Mouse (Mus musculus): ENCODE measurements around the gene Gucy2g. TPM values are rescaled to one million over a fixed set of nuclear protein-coding genes. Genes with fewer than 3 reads are reported as not detected.
"Not testable (repeated sequence)": the region's sequence is repeated elsewhere in the genome, so short reads cannot be mapped to it uniquely, and the experiment has no call there.

Gene Gucy2g
- total and polyA plus RNA-seq, 3 experiments = 0.11 TPM; not detected in 2

- Histone ChIP-seq H3K36me3 (replicated peaks) (no peaks in the 10 kb centered on the region), H3K9me3 (replicated peaks) (no peaks in the 10 kb centered on the region), H3K27me3 (ENCODE audit: insufficient read depth, low read length) (peaks cover 6% of the 10 kb centered on the region; the same call in 1 of the 2 replicates), H3K4me3 (ENCODE audit: low read depth, low read length) (no peak overlapping the region), H3K4me1 (ENCODE audit: insufficient read depth, low read depth, low read length) (no peaks in the 10 kb centered on the region)
- TF ChIP-seq CTCF (IDR thresholded peaks at IDR 0.05; ENCODE audit: low read depth, low read length) = no peak
- no peak for TF ChIP-seq GATA1 (IDR thresholded peaks at IDR 0.05; ENCODE audit: borderline replicate concordance, low read length)
- no peak for TF ChIP-seq TAL1 (conservative IDR thresholded peaks at IDR 0.05; ENCODE audit: low read depth, low read length)
- no peak for TF ChIP-seq GATA2 (IDR thresholded peaks at IDR 0.05; ENCODE audit: borderline replicate concordance, low read depth, low read length)
- no peak for TF ChIP-seq POLR2AphosphoS5 (IDR thresholded peaks at IDR 0.05; ENCODE audit: insufficient replicate concordance, low read depth, low read length)
- no peak for DNase-seq (ENCODE audit: low spot score)
- no peak for ATAC-seq (ENCODE audit: extremely low read depth, insufficient number of reproducible peaks, low FRiP score, poor library complexity, severe bottlenecking)
Observed at GRCm38 (mm10) chr19:55162271-55162670, 78.8 kb downstream of the Gucy2g start.

- Histone ChIP-seq H3K27me3 (ENCODE audit: insufficient read depth, low read length) (peaks cover 8% of the 10 kb centered on the region; the same call in 1 of the 2 replicates), H3K4me3 (ENCODE audit: low read depth, low read length) (no peak overlapping the region), H3K4me1 (ENCODE audit: insufficient read depth, low read depth, low read length) (no peaks in the 10 kb centered on the region), H3K36me3 (replicated peaks) (no peaks in the 10 kb centered on the region), H3K9me3 (replicated peaks) (no peaks in the 10 kb centered on the region)
- DNase-seq (ENCODE audit: low spot score) (no peak), ATAC-seq (ENCODE audit: extremely low read depth, insufficient number of reproducible peaks, low FRiP score, poor library complexity, severe bottlenecking) (no peak)
- TF ChIP-seq CTCF (IDR thresholded peaks at IDR 0.05; ENCODE audit: low read depth, low read length) (no peak), GATA1 (IDR thresholded peaks at IDR 0.05; ENCODE audit: borderline replicate concordance, low read length) (no peak), GATA2 (IDR thresholded peaks at IDR 0.05; ENCODE audit: borderline replicate concordance, low read depth, low read length) (no peak), TAL1 (conservative IDR thresholded peaks at IDR 0.05; ENCODE audit: low read depth, low read length) (no peak), POLR2AphosphoS5 (IDR thresholded peaks at IDR 0.05; ENCODE audit: insufficient replicate concordance, low read depth, low read length) (no peak)
Observed at GRCm38 (mm10) chr19:55159826-55160225, 81.2 kb downstream of the Gucy2g start.

- TF ChIP-seq POLR2AphosphoS5 (IDR thresholded peaks at IDR 0.05; ENCODE audit: insufficient replicate concordance, low read depth, low read length) = no peak
- TF ChIP-seq TAL1 (conservative IDR thresholded peaks at IDR 0.05; ENCODE audit: low read depth, low read length) = no peak
- no peak for TF ChIP-seq GATA2 (IDR thresholded peaks at IDR 0.05; ENCODE audit: borderline replicate concordance, low read depth, low read length)
- no peak for TF ChIP-seq CTCF (IDR thresholded peaks at IDR 0.05; ENCODE audit: low read depth, low read length)
- TF ChIP-seq GATA1 (IDR thresholded peaks at IDR 0.05; ENCODE audit: borderline replicate concordance, low read length) = no peak
- Histone ChIP-seq H3K9me3 (replicated peaks) (no peaks in the 10 kb centered on the region), H3K4me3 (ENCODE audit: low read depth, low read length) (no peak overlapping the region), H3K27me3 (ENCODE audit: insufficient read depth, low read length) (peaks cover 5% of the 10 kb centered on the region; the same call in 1 of the 2 replicates), H3K4me1 (ENCODE audit: insufficient read depth, low read depth, low read length) (no peaks in the 10 kb centered on the region), H3K36me3 (replicated peaks) (no peaks in the 10 kb centered on the region)
- DNase-seq (ENCODE audit: low spot score) (no peak), ATAC-seq (ENCODE audit: extremely low read depth, insufficient number of reproducible peaks, low FRiP score, poor library complexity, severe bottlenecking) (no peak)
Observed at GRCm38 (mm10) chr19:55158606-55159005, 82.4 kb downstream of the Gucy2g start.

GRCm38 (mm10) chr19:55157029-55157428 is 84.0 kb downstream of the Gucy2g start:
- Histone ChIP-seq H3K4me3 (ENCODE audit: low read depth, low read length) (no peak overlapping the region), H3K36me3 (replicated peaks) (no peaks in the 10 kb centered on the region), H3K4me1 (ENCODE audit: insufficient read depth, low read depth, low read length) (no peaks in the 10 kb centered on the region), H3K27me3 (ENCODE audit: insufficient read depth, low read length) (peaks cover 5% of the 10 kb centered on the region; the same call in 1 of the 2 replicates), H3K9me3 (replicated peaks) (no peaks in the 10 kb centered on the region)
- no peak for DNase-seq (ENCODE audit: low spot score)
- ATAC-seq (ENCODE audit: extremely low read depth, insufficient number of reproducible peaks, low FRiP score, poor library complexity, severe bottlenecking) = no peak
- no peak for TF ChIP-seq GATA2 (IDR thresholded peaks at IDR 0.05; ENCODE audit: borderline replicate concordance, low read depth, low read length)
- TF ChIP-seq TAL1 (conservative IDR thresholded peaks at IDR 0.05; ENCODE audit: low read depth, low read length) = no peak
- TF ChIP-seq POLR2AphosphoS5 (IDR thresholded peaks at IDR 0.05; ENCODE audit: insufficient replicate concordance, low read depth, low read length) = no peak
- TF ChIP-seq CTCF (IDR thresholded peaks at IDR 0.05; ENCODE audit: low read depth, low read length) = no peak
- TF ChIP-seq GATA1 (IDR thresholded peaks at IDR 0.05; ENCODE audit: borderline replicate concordance, low read length) = no peak

GRCm38 (mm10) chr19:55152983-55153382 is 88.1 kb downstream of the Gucy2g start:
- Histone ChIP-seq H3K4me3 (ENCODE audit: low read depth, low read length) (no peak overlapping the region), H3K36me3 (replicated peaks) (no peaks in the 10 kb centered on the region), H3K4me1 (ENCODE audit: insufficient read depth, low read depth, low read length) (no peaks in the 10 kb centered on the region), H3K9me3 (replicated peaks) (no peaks in the 10 kb centered on the region), H3K27me3 (ENCODE audit: insufficient read depth, low read length) (peaks cover 10% of the 10 kb centered on the region)
- TF ChIP-seq TAL1 (conservative IDR thresholded peaks at IDR 0.05; ENCODE audit: low read depth, low read length) (no peak), POLR2AphosphoS5 (IDR thresholded peaks at IDR 0.05; ENCODE audit: insufficient replicate concordance, low read depth, low read length) (no peak), CTCF (IDR thresholded peaks at IDR 0.05; ENCODE audit: low read depth, low read length) (no peak), GATA1 (IDR thresholded peaks at IDR 0.05; ENCODE audit: borderline replicate concordance, low read length) (no peak)
- ATAC-seq (ENCODE audit: extremely low read depth, insufficient number of reproducible peaks, low FRiP score, poor library complexity, severe bottlenecking) (no peak), DNase-seq (ENCODE audit: low spot score) (no peak)

- H3K36me3 ChIP-seq (replicated peaks); H3K9me3 ChIP-seq (replicated peaks); H3K4me1 ChIP-seq (ENCODE audit: insufficient read depth, low read depth, low read length); DNase-seq (ENCODE audit: low spot score); H3K4me3 ChIP-seq (ENCODE audit: low read depth, low read length); ATAC-seq (ENCODE audit: extremely low read depth, insufficient number of reproducible peaks, low FRiP score, poor library complexity, severe bottlenecking): not testable (repeated sequence)
- peaks cover 12% of the 10 kb centered on the region for H3K27me3 ChIP-seq (ENCODE audit: insufficient read depth, low read length)
Observed at GRCm38 (mm10) chr19:55152274-55152673, 88.8 kb downstream of the Gucy2g start.

- ATAC-seq (ENCODE audit: extremely low read depth, insufficient number of reproducible peaks, low FRiP score, poor library complexity, severe bottlenecking) = no peak
- H3K36me3 ChIP-seq (replicated peaks) = no peaks in the 10 kb centered on the region
- peaks cover 16% of the 10 kb centered on the region for H3K27me3 ChIP-seq (ENCODE audit: insufficient read depth, low read length)
- no peaks in the 10 kb centered on the region for H3K4me1 ChIP-seq (ENCODE audit: insufficient read depth, low read depth, low read length)
- H3K4me3 ChIP-seq (ENCODE audit: low read depth, low read length) = no peak overlapping the region
- TF ChIP-seq GATA2 (IDR thresholded peaks at IDR 0.05; ENCODE audit: borderline replicate concordance, low read depth, low read length) = no peak
- no peak for TF ChIP-seq POLR2AphosphoS5 (IDR thresholded peaks at IDR 0.05; ENCODE audit: insufficient replicate concordance, low read depth, low read length)
- no peak for TF ChIP-seq GATA1 (IDR thresholded peaks at IDR 0.05; ENCODE audit: borderline replicate concordance, low read length)
- TF ChIP-seq CTCF (IDR thresholded peaks at IDR 0.05; ENCODE audit: low read depth, low read length) = no peak
- no peak for TF ChIP-seq TAL1 (conservative IDR thresholded peaks at IDR 0.05; ENCODE audit: low read depth, low read length)
- no peak for DNase-seq (ENCODE audit: low spot score)
- H3K9me3 ChIP-seq (replicated peaks) = no peaks in the 10 kb centered on the region
Observed at GRCm38 (mm10) chr19:55149646-55150045, 91.4 kb downstream of the Gucy2g start.
